Mouse (Mus musculus) heart, postnatal 0 days (tissue): ENCODE data around the gene Dydc2. TPM values are rescaled to one million over a fixed set of nuclear protein-coding genes. Genes with fewer than 3 reads are reported as not detected.

ENCODE experiments used
- ATAC-seq: fragments of 200-750 bp; cut with Nextera tagmentation; 2 replicates; pipeline ENCODE4 v1.8.0; 2017; ENCODE audit warnings: low read depth, moderate number of reproducible peaks, moderate library complexity; ENCODE audit not compliant: insufficient read depth
- DNase-seq: peaks from one replicate; pipeline ENCODE4 v3.0.0-alpha.2; 2016; ENCODE audit warnings: low spot score
- H3K27ac ChIP-seq: fragments of 300-500 bp; sonication (generic); 2 replicates; pipeline ENCODE4 v1.5.1; 2014; ENCODE audit warnings: low read depth, mild to moderate bottlenecking
- H3K27me3 ChIP-seq: fragments of 300-500 bp; sonication (generic); 2 replicates; pipeline ENCODE4 v1.6.1; 2014; ENCODE audit warnings: low read length, mixed read lengths; ENCODE audit not compliant: control insufficient read depth, insufficient read depth
- H3K36me3 ChIP-seq: fragments of 300-500 bp; sonication (generic); replicated peaks from 2 replicates; pipeline ENCODE4 v1.6.1; 2014; ENCODE audit warnings: low read length, mixed read lengths; ENCODE audit not compliant: control insufficient read depth, insufficient read depth
- H3K4me1 ChIP-seq: fragments of 300-500 bp; sonication (generic); 2 replicates; pipeline ENCODE4 v1.6.1; 2014; ENCODE audit warnings: antibody characterized with exemption; ENCODE audit not compliant: control insufficient read depth, insufficient read depth
- H3K4me2 ChIP-seq: fragments of 300-500 bp; sonication (generic); 2 replicates; pipeline ENCODE4 v1.6.1; 2014; ENCODE audit warnings: low read depth, mild to moderate bottlenecking, low read length, moderate library complexity
- H3K4me3 ChIP-seq: fragments of 300-500 bp; sonication (generic); 2 replicates; pipeline ENCODE4 v1.5.1; 2014; ENCODE audit warnings: low read depth, low read length
- H3K9ac ChIP-seq: fragments of 300-500 bp; sonication (generic); replicated peaks from 2 replicates; pipeline ENCODE4 v1.6.1; 2014; ENCODE audit warnings: low read depth, low read length, mixed read lengths
- H3K9me3 ChIP-seq: fragments of 300-500 bp; sonication (generic); replicated peaks from 2 replicates; pipeline ENCODE4 v1.6.1; 2016; ENCODE audit warnings: low read length; ENCODE audit not compliant: control insufficient read depth
- CTCF ChIP-seq: IDR thresholded peaks from 2 replicates; pipeline ENCODE4 v1.5.1; 2016; ENCODE audit warnings: antibody characterized with exemption, control low read depth, low read depth
- EP300 ChIP-seq: IDR thresholded peaks from 2 replicates; pipeline ENCODE4 v1.6.1; 2016; ENCODE audit warnings: antibody characterized with exemption, low read depth
- WGBS: fragments of 180-500 bp; shearing (Covaris S2); extraction: QIAGEN DNeasy Blood & Tissue Kit; methylation state at CpG from one replicate; pipeline ENCODE4 v1.1.7; 2014; 5-methylcytosine and 5-hydroxymethylcytosine counted together
- polyA plus RNA-seq: library from polyadenylated mRNA; unstranded; fragments of >200 nt; fragmentation: Nextera tagmentation; extraction: Ambion mirVana; gene quantifications from 2 replicates; pipeline ENCODE4 v1.2.1, GENCODE M21; 2015
- total RNA-seq: library from RNA; depleted of rRNA; stranded (reverse); fragments of >200 nt; gene quantifications from 2 replicates; pipeline ENCODE4 v1.2.3, GENCODE M21; 2014; ENCODE audit warnings: low replicate concordance; rRNA removed

Gene Dydc2
- total RNA-seq = not detected in 2 replicates
- 0.29 TPM in 1 of 2 replicates, not detected in the other for polyA plus RNA-seq

- H3K4me2 ChIP-seq = no peak within 1 kb of the TSS
- H3K9ac ChIP-seq = no peak within 1 kb of the TSS
- DNase-seq = no peak
- H3K27ac ChIP-seq = no peak within 1 kb of the TSS
- no peaks in the 10 kb centered on the region for H3K36me3 ChIP-seq
- H3K27me3 ChIP-seq = 0 out of 2 replicates have a peak, but pooled peaks cover 4% of the 10 kb centered on the region
- no peaks in the 10 kb centered on the region for H3K9me3 ChIP-seq
- TF ChIP-seq EP300 (no peak), CTCF (no peak)
- H3K4me3 ChIP-seq = no peak within 1 kb of the TSS
- no peak for ATAC-seq
- H3K4me1 ChIP-seq = peaks cover 13% of the 10 kb centered on the region; the same call in 1 of the 2 replicates
These were observed at the start of gene Dydc2 for GRCm38 (mm10) chr14:41069108-41069507. TSS of gene Dydc2 (minus strand) at chr14:41069208.

DNA sequence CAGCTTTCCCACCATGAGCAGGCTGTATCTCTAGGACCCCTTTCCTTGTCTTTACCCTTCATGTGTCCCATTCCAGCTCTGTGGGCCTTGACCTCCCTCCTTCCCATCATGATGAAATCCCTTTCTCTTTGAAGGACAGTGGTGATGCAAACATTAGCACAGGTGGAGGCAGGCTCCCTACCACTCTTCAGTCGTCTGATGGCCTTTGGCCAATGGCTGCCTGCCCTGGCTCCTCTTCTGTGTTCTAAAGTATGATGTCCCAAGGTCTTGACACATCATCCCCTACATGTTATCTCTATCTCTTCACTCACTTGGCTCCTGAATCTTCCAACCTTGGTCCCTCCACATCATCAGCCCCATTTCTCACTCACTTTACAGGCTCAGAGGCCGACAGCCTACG lies 47.3 kb upstream of the Dydc2 start:
- no peak for ATAC-seq
- 71% methylated on average over 3 of the region's 3 CpGs for WGBS
- Histone ChIP-seq H3K9me3 (no peaks in the 10 kb centered on the region), H3K27me3 (no peaks in the 10 kb centered on the region), H3K9ac (no peak overlapping the region), H3K4me3 (no peak overlapping the region), H3K4me1 (0 out of 2 replicates have a peak, but pooled peaks cover 6% of the 10 kb centered on the region), H3K4me2 (no peak overlapping the region), H3K36me3 (no peaks in the 10 kb centered on the region), H3K27ac (no peak overlapping the region)
- no peak for DNase-seq
- TF ChIP-seq CTCF = no peak
- TF ChIP-seq EP300 = no peak

- no peak overlapping the region for H3K4me2 ChIP-seq
- no peaks in the 10 kb centered on the region for H3K9me3 ChIP-seq
- H3K4me3 ChIP-seq = no peak overlapping the region
- H3K4me1 ChIP-seq = 0 out of 2 replicates have a peak, but pooled peaks cover 4% of the 10 kb centered on the region
- no peak for TF ChIP-seq CTCF
- TF ChIP-seq EP300 = no peak
- DNase-seq = no peak
- ATAC-seq = no peak
- H3K9ac ChIP-seq = no peak overlapping the region
- no peaks in the 10 kb centered on the region for H3K36me3 ChIP-seq
- no peaks in the 10 kb centered on the region for H3K27me3 ChIP-seq
- WGBS = 71% methylated on average over 4 of the region's 4 CpGs
- H3K27ac ChIP-seq = no peak overlapping the region
These were observed 43.9 kb upstream of the Dydc2 start for GRCm38 (mm10) chr14:41112944-41113343.

DNA sequence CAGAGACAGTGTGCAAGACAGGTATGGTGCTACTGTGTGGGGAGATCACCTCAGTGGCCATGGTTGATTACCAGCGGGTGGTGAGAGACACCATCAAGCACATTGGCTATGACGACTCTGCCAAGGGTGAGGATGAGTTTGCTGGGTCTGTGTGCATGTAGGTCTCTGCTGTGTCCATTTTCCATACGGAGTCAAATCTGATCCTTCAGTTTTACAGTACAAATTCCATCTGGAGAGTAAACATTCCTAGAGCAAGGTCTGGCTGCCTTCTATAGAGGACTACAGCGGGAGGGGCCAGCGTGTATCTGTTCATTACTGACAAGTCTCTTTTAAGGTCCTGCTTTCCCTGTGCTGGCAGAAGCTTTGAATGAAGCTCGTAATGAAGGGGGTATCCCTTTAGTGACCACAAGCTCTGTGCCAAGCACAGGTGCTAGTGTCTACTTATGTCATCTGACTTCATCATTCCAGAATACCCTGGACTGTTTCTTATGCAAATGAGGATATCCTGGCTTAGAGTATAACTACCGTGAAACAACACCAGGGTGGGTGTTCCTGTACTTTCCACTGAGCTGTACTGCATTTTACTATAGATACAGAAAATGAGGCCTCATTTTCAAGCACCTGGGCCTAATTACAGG lies 42.1 kb upstream of the Dydc2 start:
- 77% methylated on average over 7 of the region's 7 CpGs for WGBS
- TF ChIP-seq CTCF (no peak), EP300 (no peak)
- no peak overlapping the region for H3K9ac ChIP-seq
- DNase-seq (no peak), ATAC-seq (no peak)
- H3K36me3 ChIP-seq = no peaks in the 10 kb centered on the region
- no peaks in the 10 kb centered on the region for H3K9me3 ChIP-seq
- H3K4me2 ChIP-seq = no peak overlapping the region
- H3K27me3 ChIP-seq = no peaks in the 10 kb centered on the region
- H3K27ac ChIP-seq = no peak overlapping the region
- H3K4me1 ChIP-seq = no peaks in the 10 kb centered on the region
- no peak overlapping the region for H3K4me3 ChIP-seq

- TF ChIP-seq EP300 (no peak), CTCF (no peak)
- Histone ChIP-seq H3K9me3 (no peaks in the 10 kb centered on the region), H3K9ac (peak within 1 kb of the TSS; percentile 15; the same call in 1 of the 2 replicates), H3K4me3 (peak within 1 kb of the TSS; percentile 34), H3K36me3 (no peaks in the 10 kb centered on the region), H3K4me2 (peak within 1 kb of the TSS; percentile 53), H3K27me3 (no peaks in the 10 kb centered on the region), H3K4me1 (no peaks in the 10 kb centered on the region), H3K27ac (no peak within 1 kb of the TSS)
- WGBS = 43% methylated on average over 10 of the region's 10 CpGs
- DNase-seq (no peak), ATAC-seq (no peak)
These were observed 35.9 kb upstream of the Dydc2 start, which contains the start of gene Mat1a for GRCm38 (mm10) chr14:41104853-41105444. TSS of gene Mat1a (plus strand) at chr14:41105035.
